Mouse (Mus musculus): ENCODE data around the gene Gnb1l.

GRCm38 (mm10) chr16:18484794-18485435, 13.6 kb upstream of the Gnb1l start:
- no peak for TF ChIP-seq CTCF (IDR thresholded peaks at IDR 0.05; ENCODE audit: low read depth, low read length)
- no peak for TF ChIP-seq POLR2A (IDR thresholded peaks at IDR 0.05; ENCODE audit: insufficient read depth, low read length)

All from ES-Bruce4 (cell line).